Mouse (Mus musculus): ENCODE data around the gene Baz2b.
A peak's percentile ranks its signal among the peaks of the same experiment; 100 is the strongest.

The Baz2b gene

GRCm38 (mm10) chr2:60049351-60049750, 160.3 kb downstream of the Baz2b start:
- DNase-seq: no peak

- no peak for DNase-seq
Observed at GRCm38 (mm10) chr2:60045995-60046394, 163.6 kb downstream of the Baz2b start.

GRCm38 (mm10) chr2:60044988-60045387, 164.7 kb downstream of the Baz2b start:
- DNase-seq: no peak

GRCm38 (mm10) chr2:60044540-60044939, 165.1 kb downstream of the Baz2b start:
- DNase-seq: no peak

- peak; percentile 52 to 53 for DNase-seq
Observed at GRCm38 (mm10) chr2:60042699-60043098, 166.9 kb downstream of the Baz2b start.

- DNase-seq: no peak
Observed at GRCm38 (mm10) chr2:60041485-60042274, 168.0 kb downstream of the Baz2b start.

- no peak for DNase-seq
Observed at GRCm38 (mm10) chr2:60040162-60040561, 169.5 kb downstream of the Baz2b start.

- DNase-seq: peak; percentile 62 to 65
Observed at GRCm38 (mm10) chr2:60037011-60037551, 172.6 kb downstream of the Baz2b start.

- DNase-seq: peak; percentile 37 to 39
Observed at GRCm38 (mm10) chr2:60036361-60036760, 173.3 kb downstream of the Baz2b start.

GRCm38 (mm10) chr2:60030991-60031390, 178.6 kb downstream of the Baz2b start:
- no peak for DNase-seq

GRCm38 (mm10) chr2:60029020-60029419, 180.6 kb downstream of the Baz2b start:
- DNase-seq: no peak

- DNase-seq: no peak
Observed at GRCm38 (mm10) chr2:60027166-60027565, 182.5 kb downstream of the Baz2b start.

GRCm38 (mm10) chr2:60026554-60026953, 183.1 kb downstream of the Baz2b start:
- DNase-seq: peak in 1 of 2 experiments; percentile 31

- DNase-seq: no peak
Observed at GRCm38 (mm10) chr2:60023777-60024176, 185.9 kb downstream of the Baz2b start.

- DNase-seq: no peak
Observed at GRCm38 (mm10) chr2:60021556-60021955, 188.1 kb downstream of the Baz2b start.

GRCm38 (mm10) chr2:60021138-60021537, 188.5 kb downstream of the Baz2b start:
- no peak for DNase-seq

- no peak for DNase-seq
Observed at GRCm38 (mm10) chr2:60019546-60020250, 189.9 kb downstream of the Baz2b start.

- DNase-seq: no peak
Observed at GRCm38 (mm10) chr2:60018875-60019501, 190.7 kb downstream of the Baz2b start.

GRCm38 (mm10) chr2:60011526-60011925, 198.1 kb downstream of the Baz2b start:
- DNase-seq: no peak

GRCm38 (mm10) chr2:60003665-60004045, 206.0 kb downstream of the Baz2b start:
- DNase-seq: no peak

GRCm38 (mm10) chr2:60003038-60003664, 206.5 kb downstream of the Baz2b start:
- DNase-seq: no peak

- DNase-seq: no peak
Observed at GRCm38 (mm10) chr2:60000268-60000667, 209.4 kb downstream of the Baz2b start.

Data from cerebellum, adult 18-20 months (tissue).